In genomic region chr1:66365600-66365999, GRCm38 (mm10) we compare ENCODE assay signal across 15 mouse cellular contexts.
DNase-seq lines count a peak whose midpoint lies in the region.
"Had no signal": no experiment of that assay in that cellular context is flagged by ENCODE, and none has a peak within 500 bp of the region (broad histone marks: within the 10 kb centered on the region; RNA-seq: fewer than 3 reads in every experiment).

No protein-coding gene starts in this region.

- DNase-seq in layer of hippocampus, adult 18-20 months (ENCODE audit: low spot score in 2 of 2): peak; percentile 70 to 83
- DNase-seq in layer of hippocampus, postnatal 25 days (ENCODE audit: extremely low spot score in 1 of 2, low spot score in 1 of 2): no peak
- DNase-seq in brain, adult 2 months (ENCODE audit: low read depth, low spot score): peak; percentile 89
- DNase-seq in layer of hippocampus, adult 8-10 months (ENCODE audit: low spot score in 2 of 2): peak; percentile 67 to 68
- peak; percentile 53 to 70 for DNase-seq in left cerebral cortex, adult 9 months (ENCODE audit: low spot score in 2 of 2)
- DNase-seq in heart, adult 9 months (ENCODE audit: low spot score in 2 of 2): no peak
- DNase-seq in lung, adult 18-20 months: no peak
- DNase-seq in kidney, adult 18-20 months: no peak
- DNase-seq: adrenal gland, postnatal 14 days; cerebellum, adult 8-10 months; cerebellum, postnatal 36 days; embryo, embryonic 11 days; heart, postnatal 4 days; kidney, postnatal 36 days; retina, postnatal 1 day had no signal

Comparison
In these comparisons a context has a peak if more than half of its experiments do, and no peak if none do; other contexts are left out.
1. DNase-seq: peak in layer of hippocampus, adult 18-20 months (2 of 2), brain, adult 2 months (single experiment), layer of hippocampus, adult 8-10 months (2 of 2) and left cerebral cortex, adult 9 months (2 of 2); none in layer of hippocampus, postnatal 25 days (0 of 2), heart, adult 9 months (0 of 2), lung, adult 18-20 months (0 of 2) and kidney, adult 18-20 months (single experiment).